Mouse (Mus musculus) stomach, embryonic 15.5 days (tissue): Measurements from ENCODE around the gene Six2. TPM values are rescaled to one million over a fixed set of nuclear protein-coding genes. Genes with fewer than 3 reads are reported as not detected.

Experiments
- polyA plus RNA-seq: library from polyadenylated mRNA; unstranded; fragments of >200 nt; fragmentation: Nextera tagmentation; extraction: Ambion mirVana; gene quantifications from 2 replicates; pipeline ENCODE4 v1.2.1, GENCODE M21; 2015

Gene Six2
- polyA plus RNA-seq, 1 experiment from 2014 or later: 6.9 TPM

Other genes with a start within 250 kb of the Six2 start
- gene Six3, start 74.7 kb downstream of the Six2 start, polyA plus RNA-seq: not detected in 2 replicates